Mouse (Mus musculus): ENCODE measurements around the gene Baz1b.

- no peak for TF ChIP-seq POLR2A (IDR thresholded peaks at IDR 0.05; ENCODE audit: insufficient read depth, low read length)
- TF ChIP-seq CTCF (IDR thresholded peaks at IDR 0.05; ENCODE audit: low read depth, low read length): no peak
These were observed 63.4 kb downstream of the Baz1b start for GRCm38 (mm10) chr5:135250186-135251078.
